Mouse (Mus musculus) layer of hippocampus, adult 9-10 months (tissue): ENCODE measurements around the gene Abtb2.

Source experiments
- DNase-seq: peaks from one replicate; pipeline ENCODE4 v3.0.0; 2022; ENCODE audit warnings: low spot score

The Abtb2 gene

DNA sequence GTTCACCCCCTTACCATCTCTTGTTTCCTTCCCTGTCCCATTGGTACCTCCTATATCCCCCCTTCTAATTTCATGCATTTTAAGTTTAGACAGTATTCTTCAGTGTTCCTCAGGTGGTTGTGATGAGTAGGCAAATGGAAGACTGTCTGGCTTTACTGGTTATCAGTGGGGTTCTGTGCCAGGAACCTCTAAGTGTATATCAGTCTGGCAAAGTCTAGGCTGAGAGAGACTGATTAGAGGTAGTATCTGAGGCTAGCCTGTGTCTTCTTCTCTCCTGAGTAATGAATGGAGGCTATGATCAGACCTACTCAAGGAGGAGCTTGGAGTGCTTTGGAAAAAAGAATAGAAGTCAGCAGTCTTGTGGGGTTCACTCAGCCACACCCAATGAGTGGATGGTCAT is 18.0 kb downstream of the Abtb2 start:
- DNase-seq, result no peak

DNA sequence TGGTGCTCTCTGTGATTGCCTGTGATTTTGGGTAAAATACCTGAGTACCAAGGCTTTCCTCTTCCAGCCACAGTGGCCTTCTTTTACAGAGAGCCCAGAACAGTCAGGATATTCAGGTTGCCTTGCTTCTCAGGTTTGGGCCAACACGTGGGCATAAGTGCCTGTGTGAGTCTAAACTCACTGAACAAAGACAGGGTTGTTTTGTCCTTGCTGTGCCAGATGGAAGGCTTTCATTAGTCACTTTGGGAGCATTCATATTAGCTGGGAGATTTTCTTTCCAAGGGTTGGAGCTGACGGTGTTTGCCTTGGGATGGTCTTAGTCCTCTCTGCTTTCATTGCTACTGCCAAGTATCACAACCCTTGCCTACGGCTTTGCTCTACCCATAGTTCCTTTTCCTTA is 20.3 kb downstream of the Abtb2 start:
- DNase-seq, result no peak

GRCm38 (mm10) chr2:103588776-103589175 is 22.7 kb downstream of the Abtb2 start:
- no peak for DNase-seq

GRCm38 (mm10) chr2:103589400-103589799 is 23.3 kb downstream of the Abtb2 start:
- no peak for DNase-seq

DNA sequence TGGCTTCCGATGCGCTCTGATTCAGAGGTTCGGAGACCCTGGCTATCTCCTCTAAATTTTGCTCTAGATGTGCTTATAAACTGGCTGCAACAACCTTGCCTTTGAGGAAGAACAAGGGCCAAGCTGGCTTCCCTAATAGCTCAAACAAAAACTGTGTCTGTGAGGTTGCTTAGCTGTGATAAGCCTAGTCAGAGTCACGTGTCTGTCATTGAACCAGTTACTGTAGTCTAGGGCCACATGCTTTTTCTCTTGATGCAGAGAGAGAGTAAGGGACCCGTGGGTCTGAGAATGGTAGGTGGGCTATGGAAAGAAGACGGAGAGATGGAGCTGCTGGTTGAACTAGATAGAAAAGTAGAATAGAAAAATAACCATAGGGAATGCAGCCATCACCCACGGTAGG is 24.5 kb downstream of the Abtb2 start:
- DNase-seq, result no peak

GRCm38 (mm10) chr2:103591742-103592590 is 25.9 kb downstream of the Abtb2 start:
- peak; percentile 24 for DNase-seq

- no peak for DNase-seq
Observed at GRCm38 (mm10) chr2:103592591-103592929, 26.4 kb downstream of the Abtb2 start.

DNA sequence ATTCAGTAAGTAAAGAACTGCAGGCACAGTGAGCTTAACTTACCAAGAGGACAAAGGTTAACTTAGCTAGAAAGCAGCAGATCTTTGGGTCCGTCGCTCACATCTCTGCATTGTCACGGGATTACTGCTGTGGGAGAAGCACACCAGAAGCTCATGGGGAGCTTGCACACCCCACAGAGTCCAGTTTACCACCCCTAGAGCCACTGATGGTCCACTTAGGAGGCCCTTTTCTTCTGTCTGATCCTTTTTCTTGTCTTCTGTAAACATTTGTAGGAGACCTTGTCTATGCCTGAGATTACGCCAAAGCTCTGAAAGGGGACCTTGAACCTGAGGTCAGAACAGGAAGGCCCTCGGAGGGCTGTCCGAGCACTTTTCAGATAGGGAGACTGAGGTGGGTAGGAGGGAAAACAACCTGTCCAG is 28.5 kb downstream of the Abtb2 start:
- no peak for DNase-seq

DNA sequence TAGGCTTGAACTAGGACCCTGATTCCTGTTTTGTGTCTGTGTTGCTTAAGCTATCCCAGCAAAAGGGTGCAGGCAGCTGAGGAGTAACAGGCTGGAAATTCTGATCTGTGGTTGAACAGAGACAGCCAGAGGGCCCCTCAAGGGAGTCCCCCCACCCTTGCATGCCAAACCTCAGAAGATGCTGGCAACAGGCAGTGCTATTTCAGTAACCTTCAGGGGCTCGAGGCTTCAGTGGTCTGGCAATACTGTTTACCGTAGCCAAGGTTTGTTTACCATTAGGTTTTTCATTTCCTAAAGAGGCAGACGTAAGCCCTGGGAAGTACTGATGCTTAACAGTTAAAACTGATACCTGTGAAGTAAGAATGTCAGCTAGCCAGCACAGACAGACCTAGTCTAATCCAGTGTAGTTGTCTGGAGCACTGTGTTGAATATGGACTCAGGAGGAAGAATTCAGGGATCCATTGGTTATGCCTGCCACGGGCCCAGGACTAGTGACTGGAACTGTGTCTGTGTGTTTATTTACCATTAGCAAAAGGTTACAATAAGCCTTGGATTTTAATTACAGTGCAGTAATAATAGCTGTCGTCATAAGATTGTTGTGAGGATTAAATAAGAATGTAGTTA is 29.0 kb downstream of the Abtb2 start:
- no peak for DNase-seq

DNA sequence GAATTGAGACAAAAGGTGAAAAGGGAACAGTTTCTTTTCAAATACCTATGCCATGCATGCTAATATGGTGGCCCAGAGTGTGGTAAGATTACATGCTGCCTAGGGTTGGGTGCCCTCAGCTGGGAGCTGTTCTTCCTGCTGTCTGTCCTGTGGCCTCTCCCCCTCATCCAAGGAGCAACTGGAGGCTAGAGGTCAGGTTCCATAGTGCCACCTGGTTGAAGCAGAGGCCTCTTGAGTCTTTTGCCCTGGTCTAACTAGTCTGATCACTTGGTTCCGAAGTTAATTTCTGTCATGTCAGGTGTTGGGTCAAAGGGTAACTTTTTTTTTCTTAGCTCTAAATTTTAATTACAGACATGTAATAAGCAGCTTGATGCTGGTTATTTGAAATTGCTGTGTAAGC is 33.2 kb downstream of the Abtb2 start:
- DNase-seq, result no peak

DNA sequence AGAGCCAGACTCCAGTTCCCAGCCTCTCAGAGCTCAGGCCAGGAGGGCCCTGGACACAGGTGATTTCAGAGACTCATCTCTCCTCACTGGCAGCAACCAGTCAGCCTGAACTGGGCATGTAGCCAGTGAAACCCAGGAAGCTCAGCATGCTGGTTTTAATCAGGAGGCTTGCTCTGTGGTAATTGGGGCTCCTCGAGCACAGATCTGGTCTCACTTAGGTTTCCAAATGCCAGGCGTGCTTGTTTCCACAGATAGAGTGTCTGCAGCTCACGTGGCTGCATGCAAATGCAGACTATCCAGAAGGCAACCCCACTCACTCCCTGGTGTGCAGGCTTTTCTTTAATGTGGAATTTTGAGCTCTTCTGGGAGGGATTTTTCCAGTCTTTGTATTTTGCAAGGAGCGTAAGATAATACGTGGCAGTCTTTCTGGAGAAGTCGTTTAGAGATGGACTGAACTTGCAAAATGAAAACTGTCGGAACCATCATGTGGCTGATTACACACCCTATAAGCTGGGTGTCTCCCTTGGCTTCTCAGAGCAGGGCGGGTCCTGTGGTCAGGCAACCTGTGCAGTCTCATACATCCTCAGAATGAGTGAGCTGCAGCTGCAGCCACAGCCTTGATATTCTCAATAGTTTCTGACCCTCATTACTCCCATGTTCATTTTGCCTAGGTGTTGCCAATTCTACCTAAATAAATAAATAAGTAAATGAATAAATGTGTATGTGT is 34.2 kb downstream of the Abtb2 start:
- peak; percentile 25 for DNase-seq

DNA sequence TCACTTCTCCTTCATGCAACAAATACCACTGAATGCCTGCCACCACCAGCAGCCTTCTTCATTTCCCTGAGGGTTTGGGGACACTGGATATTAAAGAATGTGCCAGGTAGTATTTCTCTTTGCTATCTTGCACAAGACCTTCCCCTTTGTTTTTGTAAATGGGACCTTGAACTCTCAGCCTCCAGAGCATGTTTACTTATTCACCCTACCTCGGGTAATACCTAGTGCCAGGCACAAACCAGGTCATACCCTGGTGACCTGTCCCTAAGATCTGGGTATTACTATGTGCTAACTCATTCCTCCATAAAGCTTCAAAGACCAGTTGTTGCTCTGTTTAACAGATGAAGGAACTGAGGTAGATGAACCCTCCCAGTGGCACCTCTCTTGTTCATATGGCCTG is 35.0 kb downstream of the Abtb2 start:
- DNase-seq, result no peak

DNA sequence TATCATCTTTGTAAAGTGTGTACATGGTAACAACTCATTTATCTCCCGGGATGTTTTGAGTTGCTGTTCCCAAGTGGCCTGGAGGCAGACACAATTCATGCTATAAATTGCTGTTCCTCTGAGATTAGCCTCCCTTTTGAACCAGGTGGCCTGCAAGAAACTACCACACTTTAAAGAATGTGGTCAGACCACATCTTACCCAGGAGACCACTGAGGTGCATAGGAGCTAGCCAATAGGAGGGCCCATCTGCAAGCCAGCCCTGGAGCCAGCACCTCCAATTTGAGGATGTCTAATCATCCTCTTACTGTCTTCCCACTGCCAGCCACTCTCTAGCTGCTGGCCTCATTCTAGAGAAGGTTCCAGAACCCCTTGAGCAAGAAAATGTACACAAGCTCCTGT is 35.4 kb downstream of the Abtb2 start:
- DNase-seq, result no peak

GRCm38 (mm10) chr2:103603209-103603608 is 37.1 kb downstream of the Abtb2 start:
- no peak for DNase-seq

GRCm38 (mm10) chr2:103603869-103604268 is 37.8 kb downstream of the Abtb2 start:
- DNase-seq, result no peak

- no peak for DNase-seq
Observed at GRCm38 (mm10) chr2:103605805-103606498, 39.8 kb downstream of the Abtb2 start.

DNA sequence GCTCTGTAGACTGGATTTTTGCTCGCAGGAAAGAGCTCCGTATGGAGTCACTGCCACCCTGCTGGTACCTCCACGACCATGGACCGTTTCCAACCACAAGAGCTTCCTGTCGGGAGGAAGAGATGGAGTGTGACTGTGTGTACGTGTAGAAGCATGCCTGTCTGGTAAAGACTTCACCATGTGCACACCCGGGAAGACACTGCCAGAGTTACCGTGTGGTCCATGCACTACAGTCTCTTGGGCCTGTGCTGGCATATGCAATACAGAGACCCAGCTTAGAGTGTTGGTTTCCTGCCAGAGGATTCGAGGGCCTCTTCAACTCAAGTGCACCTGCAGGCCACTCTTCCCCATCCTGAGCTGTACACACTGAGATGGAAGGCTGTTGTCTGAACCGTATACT is 41.8 kb downstream of the Abtb2 start:
- no peak for DNase-seq

- DNase-seq, result no peak
Observed at GRCm38 (mm10) chr2:103608947-103609346, 42.8 kb downstream of the Abtb2 start.

DNA sequence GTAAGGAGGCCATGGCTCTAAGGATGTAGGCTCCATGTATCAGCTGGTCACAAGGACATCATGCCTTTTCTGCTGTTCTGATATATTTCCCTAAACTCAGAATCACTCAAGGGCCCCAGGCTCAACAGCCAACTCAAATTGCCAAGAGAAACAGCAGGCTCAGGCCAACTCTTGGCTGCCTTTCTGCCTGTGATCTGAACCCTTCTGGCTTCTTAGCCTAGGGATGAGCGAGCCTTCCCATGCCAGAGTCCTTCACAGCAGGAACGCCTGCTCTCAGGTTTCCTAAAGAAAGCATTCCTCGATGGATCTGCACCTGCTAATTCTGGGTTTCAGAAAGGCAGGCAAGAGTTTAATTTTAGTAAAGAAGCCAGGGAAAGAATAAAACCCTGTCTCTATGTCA is 43.4 kb downstream of the Abtb2 start:
- DNase-seq, result no peak

DNA sequence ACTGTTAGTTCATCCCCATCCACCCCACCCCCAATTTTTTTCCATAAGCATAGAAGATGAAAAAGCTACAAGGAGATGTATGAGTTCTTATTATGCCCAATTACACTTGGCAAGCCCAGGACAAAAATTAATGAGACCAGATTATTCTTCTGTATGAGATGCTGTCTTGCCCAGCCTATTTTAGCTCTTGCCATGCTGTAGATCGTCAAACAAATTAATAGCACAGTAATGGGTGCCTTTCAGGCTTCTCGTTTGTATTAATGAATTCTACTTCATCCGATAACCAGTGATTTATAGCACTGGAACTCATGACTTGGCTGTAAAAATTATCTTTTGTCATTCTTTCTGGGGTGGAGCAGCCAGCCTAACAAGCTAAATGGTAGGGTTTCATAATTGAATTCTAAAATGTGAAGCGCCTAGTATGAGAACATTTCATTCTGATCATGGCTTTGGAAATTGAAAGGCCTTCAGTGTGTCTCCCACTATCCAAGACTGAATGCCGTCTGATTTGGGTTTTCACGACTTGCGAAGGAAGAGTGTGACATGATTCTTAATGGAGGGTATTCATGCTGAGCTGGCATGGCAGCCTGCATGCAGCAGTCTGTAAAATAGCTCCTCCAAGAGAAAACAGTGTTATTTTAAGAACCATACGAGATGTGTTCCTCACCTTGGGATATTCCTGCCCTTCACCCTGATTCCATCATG is 44.9 kb downstream of the Abtb2 start:
- no peak for DNase-seq

- DNase-seq, result no peak
Observed at GRCm38 (mm10) chr2:103613865-103614264, 47.8 kb downstream of the Abtb2 start.

DNA sequence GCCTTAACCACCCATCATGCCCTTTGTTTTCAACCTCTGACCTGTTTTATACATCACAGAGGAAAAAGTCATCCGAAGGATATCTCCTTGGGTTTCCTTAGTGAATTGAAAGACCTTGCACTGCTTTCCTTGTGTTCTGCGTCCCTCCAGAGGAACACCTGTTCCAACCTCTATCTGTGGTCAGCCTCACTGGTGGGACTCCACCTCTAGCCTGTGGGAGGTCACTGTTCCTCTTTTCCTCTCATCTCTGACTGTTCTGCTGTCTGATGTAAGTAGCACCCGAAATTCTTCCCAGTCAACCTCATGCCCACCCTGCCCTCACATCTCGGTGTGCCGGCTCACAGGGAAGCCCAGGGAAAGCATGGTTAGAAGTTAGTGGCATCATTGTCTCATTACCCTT is 48.9 kb downstream of the Abtb2 start:
- no peak for DNase-seq
